8 mouse cellular contexts compared by ENCODE assay signal in the genomic region with DNA sequence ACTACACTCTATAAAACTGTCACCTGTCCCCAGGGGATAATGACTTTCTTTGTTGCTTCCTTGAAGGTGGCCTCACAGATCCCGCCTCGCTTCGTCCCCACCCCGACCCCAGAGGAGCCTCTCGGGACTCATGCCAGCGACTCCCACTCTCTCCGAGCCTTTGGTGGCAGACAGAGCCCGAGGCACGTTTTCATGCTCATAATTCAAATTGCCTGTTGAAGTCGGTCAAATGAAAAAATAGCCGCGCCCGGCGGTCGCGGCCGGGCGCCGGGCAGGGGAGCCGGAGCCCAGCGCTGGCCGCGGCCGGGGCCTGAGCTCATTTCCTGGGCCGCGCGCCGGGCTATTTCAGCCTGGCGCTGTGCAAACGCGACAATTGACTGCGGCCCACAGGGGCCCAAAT. TPM values are rescaled to one million over a fixed set of nuclear protein-coding genes. Genes with fewer than 3 reads are reported as not detected.
A peak's percentile ranks its signal among the peaks of the same experiment; 100 is the strongest.
DNase-seq lines count a peak whose midpoint lies in the region; ATAC-seq and TF ChIP-seq lines count a peak whose summit lies in the region.

No protein-coding gene starts in this region.

- peaks cover 21% of the 10 kb centered on the region for H3K27me3 ChIP-seq in heart, embryonic 10.5 days (ENCODE audit: insufficient read depth, poor library complexity, severe bottlenecking)
- peaks cover 11% of the 10 kb centered on the region; the same call in 1 of the 2 replicates for H3K27me3 ChIP-seq in embryonic facial prominence, embryonic 11.5 days (ENCODE audit: control insufficient read depth, insufficient read depth, low read length)
- H3K27me3 ChIP-seq in hindbrain, embryonic 13.5 days = peaks cover 43% of the 10 kb centered on the region
- H3K27me3 ChIP-seq in liver, postnatal 0 days (ENCODE audit: insufficient read depth, low read length) = peaks cover 31% of the 10 kb centered on the region
- 0 out of 2 replicates have a peak, but pooled peaks cover 4% of the 10 kb centered on the region for H3K27me3 ChIP-seq in stomach, embryonic 16.5 days (ENCODE audit: control insufficient read depth, insufficient read depth, low read length)

- no peak for ATAC-seq in embryonic facial prominence, embryonic 11.5 days (replicated peaks; ENCODE audit: insufficient number of reproducible peaks, low FRiP score, low TSS enrichment, low read depth)
- no peak; the same call in 1 of the 2 replicates for ATAC-seq in hindbrain, embryonic 13.5 days (ENCODE audit: low FRiP score)
- ATAC-seq in liver, postnatal 0 days = no peak
- no peak for ATAC-seq in stomach, embryonic 16.5 days (ENCODE audit: insufficient read depth, low FRiP score)

- under 1% methylated on average over 32 of the region's 32 CpGs for WGBS in heart, embryonic 10.5 days
- under 1% methylated on average over 32 of the region's 32 CpGs for WGBS in embryonic facial prominence, embryonic 11.5 days
- WGBS in hindbrain, embryonic 13.5 days = under 1% methylated on average over 32 of the region's 32 CpGs
- 2% methylated on average over 32 of the region's 32 CpGs for WGBS in liver, postnatal 0 days (ENCODE audit: insufficient replicate concordance)
- WGBS in stomach, embryonic 16.5 days = under 1% methylated on average over 32 of the region's 32 CpGs

- peaks cover 39% of the 10 kb centered on the region for H3K4me1 ChIP-seq in heart, embryonic 10.5 days
- H3K4me1 ChIP-seq in embryonic facial prominence, embryonic 11.5 days (ENCODE audit: control insufficient read depth, insufficient read depth, low read length) = peaks cover 3% of the 10 kb centered on the region
- H3K4me1 ChIP-seq in hindbrain, embryonic 13.5 days (replicated peaks) = peaks cover 21% of the 10 kb centered on the region
- H3K4me1 ChIP-seq in liver, postnatal 0 days (ENCODE audit: insufficient read depth) = peaks cover 5% of the 10 kb centered on the region; the same call in 1 of the 2 replicates
- H3K4me1 ChIP-seq in stomach, embryonic 16.5 days (ENCODE audit: control insufficient read depth, insufficient read depth, low read length) = peaks cover 4% of the 10 kb centered on the region

- no peak for DNase-seq in heart, embryonic 10.5 days (ENCODE audit: low spot score)
- DNase-seq in heart, adult 8-10 months (ENCODE audit: low spot score) = no peak
- DNase-seq in embryonic facial prominence, embryonic 11.5 days (ENCODE audit: low spot score) = peak; percentile 54
- DNase-seq in liver, postnatal 0 days = no peak
- DNase-seq in right cerebral cortex, postnatal 14 days = no peak
- no peak for DNase-seq in thymus, postnatal 0 days (ENCODE audit: low spot score)

- TF ChIP-seq CTCF in liver, postnatal 0 days (IDR thresholded peaks at IDR 0.05; ENCODE audit: low read depth) = no peak

- H3K9me3 ChIP-seq in heart, embryonic 10.5 days = no peaks in the 10 kb centered on the region
- H3K9me3 ChIP-seq in embryonic facial prominence, embryonic 11.5 days (replicated peaks; ENCODE audit: control insufficient read depth, low read length) = no peaks in the 10 kb centered on the region
- H3K9me3 ChIP-seq in hindbrain, embryonic 13.5 days = no peaks in the 10 kb centered on the region
- H3K9me3 ChIP-seq in liver, postnatal 0 days (ENCODE audit: low read length) = no peaks in the 10 kb centered on the region
- no peaks in the 10 kb centered on the region for H3K9me3 ChIP-seq in stomach, embryonic 16.5 days (replicated peaks; ENCODE audit: control insufficient read depth, low read length)

- H3K27ac ChIP-seq in heart, embryonic 10.5 days = peak overlapping the region; percentile 87
- no peak overlapping the region for H3K27ac ChIP-seq in embryonic facial prominence, embryonic 11.5 days (replicated peaks; ENCODE audit: low read depth, low read length)
- 0 out of 2 replicates have a peak overlapping the region, but pooled peaks have one; percentile 30 for H3K27ac ChIP-seq in hindbrain, embryonic 13.5 days
- H3K27ac ChIP-seq in liver, postnatal 0 days (ENCODE audit: low read depth) = no peak overlapping the region
- no peak overlapping the region for H3K27ac ChIP-seq in stomach, embryonic 16.5 days (ENCODE audit: low read length)

- H3K36me3 ChIP-seq in heart, embryonic 10.5 days = no peaks in the 10 kb centered on the region
- no peaks in the 10 kb centered on the region for H3K36me3 ChIP-seq in embryonic facial prominence, embryonic 11.5 days (replicated peaks; ENCODE audit: control insufficient read depth, insufficient read depth, low read depth, low read length)
- H3K36me3 ChIP-seq in hindbrain, embryonic 13.5 days = no peaks in the 10 kb centered on the region
- no peaks in the 10 kb centered on the region for H3K36me3 ChIP-seq in liver, postnatal 0 days (replicated peaks; ENCODE audit: insufficient read depth, low read length)
- no peaks in the 10 kb centered on the region for H3K36me3 ChIP-seq in stomach, embryonic 16.5 days (ENCODE audit: control insufficient read depth, insufficient read depth, low read length)

- peak overlapping the region; percentile 57 for H3K9ac ChIP-seq in embryonic facial prominence, embryonic 11.5 days (replicated peaks; ENCODE audit: low read length)
- H3K9ac ChIP-seq in hindbrain, embryonic 13.5 days = peak overlapping the region; percentile 69
- H3K9ac ChIP-seq in liver, postnatal 0 days (replicated peaks) = peak overlapping the region; percentile 42; the same call in 1 of the 2 replicates
- H3K9ac ChIP-seq in stomach, embryonic 16.5 days (ENCODE audit: low read length) = peak overlapping the region; percentile 76

- H3K4me3 ChIP-seq in heart, embryonic 10.5 days = peak overlapping the region; percentile 59
- peak overlapping the region; percentile 37 for H3K4me3 ChIP-seq in embryonic facial prominence, embryonic 11.5 days (ENCODE audit: low read depth, low read length)
- H3K4me3 ChIP-seq in hindbrain, embryonic 13.5 days = peak overlapping the region; percentile 40
- peak overlapping the region; percentile 41 for H3K4me3 ChIP-seq in liver, postnatal 0 days (ENCODE audit: low read depth, low read length)
- peak overlapping the region; percentile 46 for H3K4me3 ChIP-seq in stomach, embryonic 16.5 days (replicated peaks; ENCODE audit: low read length)

- TF ChIP-seq EP300 in liver, postnatal 0 days (IDR thresholded peaks at IDR 0.05; ENCODE audit: low read depth) = no peak

- H3K4me2 ChIP-seq in embryonic facial prominence, embryonic 11.5 days (ENCODE audit: low read depth, low read length) = peak overlapping the region; percentile 86
- H3K4me2 ChIP-seq in hindbrain, embryonic 13.5 days = peak overlapping the region; percentile 75
- H3K4me2 ChIP-seq in liver, postnatal 0 days (ENCODE audit: low read depth, low read length) = peak overlapping the region; percentile 64
- H3K4me2 ChIP-seq in stomach, embryonic 16.5 days (ENCODE audit: low read depth, low read length) = peak overlapping the region; percentile 81

RNA-seq across cellular contexts. Expression of gene Sost, which starts 29.7 kb away (rescaled TPM):
- polyA plus RNA-seq in heart, embryonic 10.5 days (2016; fragmentation: Nextera tagmentation; extraction: Ambion mirVana) = 0.36 and 0.96 TPM in 2 replicates
- total RNA-seq in heart, adult 8-10 months (2022) = 1 to 10 TPM in 3 of 4 experiments, under 1 TPM in 1; 0.65 to 1.9 (median 1.2) TPM
- polyA plus RNA-seq in embryonic facial prominence, embryonic 11.5 days (2014; fragmentation: Nextera tagmentation; extraction: Ambion mirVana) = not detected in 2 replicates
- polyA plus RNA-seq in hindbrain, embryonic 13.5 days (2015; fragmentation: Nextera tagmentation; extraction: Ambion mirVana) = 0.42 TPM in 1 of 2 replicates, not detected in the other
- polyA plus RNA-seq in liver, postnatal 0 days (2015; fragmentation: Nextera tagmentation; extraction: Ambion mirVana) = not detected in 2 replicates
- polyA plus RNA-seq in stomach, embryonic 16.5 days (2015; fragmentation: Nextera tagmentation; extraction: Ambion mirVana) = not detected in 2 replicates
- 0.08 and 0.66 TPM in 2 replicates for polyA plus RNA-seq in thymus, postnatal 0 days (2015; fragmentation: Nextera tagmentation; extraction: Ambion mirVana)

RNA-seq across cellular contexts. Expression of gene Meox1, which starts 42.9 kb away (rescaled TPM):
- 5.7 and 8.2 TPM in 2 replicates for polyA plus RNA-seq in heart, embryonic 10.5 days (2016; fragmentation: Nextera tagmentation; extraction: Ambion mirVana)
- total RNA-seq in heart, adult 8-10 months (2022) = 1 to 10 TPM; 3.7 to 6.6 (median 6.3) TPM
- 4.9 and 6.0 TPM in 2 replicates for polyA plus RNA-seq in embryonic facial prominence, embryonic 11.5 days (2014; fragmentation: Nextera tagmentation; extraction: Ambion mirVana)
- 0.43 and 0.56 TPM in 2 replicates for polyA plus RNA-seq in hindbrain, embryonic 13.5 days (2015; fragmentation: Nextera tagmentation; extraction: Ambion mirVana)
- polyA plus RNA-seq in liver, postnatal 0 days (2015; fragmentation: Nextera tagmentation; extraction: Ambion mirVana) = 0.05 and 0.11 TPM in 2 replicates
- polyA plus RNA-seq in stomach, embryonic 16.5 days (2015; fragmentation: Nextera tagmentation; extraction: Ambion mirVana) = 5.2 and 6.0 TPM in 2 replicates
- 2.8 and 3.6 TPM in 2 replicates for polyA plus RNA-seq in thymus, postnatal 0 days (2015; fragmentation: Nextera tagmentation; extraction: Ambion mirVana)

RNA-seq across cellular contexts. Expression of gene Cfap97d1, which starts 47.0 kb away (rescaled TPM):
- polyA plus RNA-seq in heart, embryonic 10.5 days (2016; fragmentation: Nextera tagmentation; extraction: Ambion mirVana) = not detected in 2 replicates
- not detected for total RNA-seq in heart, adult 8-10 months (2022)
- polyA plus RNA-seq in embryonic facial prominence, embryonic 11.5 days (2014; fragmentation: Nextera tagmentation; extraction: Ambion mirVana) = not detected in 2 replicates
- polyA plus RNA-seq in hindbrain, embryonic 13.5 days (2015; fragmentation: Nextera tagmentation; extraction: Ambion mirVana) = not detected in 2 replicates
- 0.19 TPM in 1 of 2 replicates, not detected in the other for polyA plus RNA-seq in liver, postnatal 0 days (2015; fragmentation: Nextera tagmentation; extraction: Ambion mirVana)
- polyA plus RNA-seq in stomach, embryonic 16.5 days (2015; fragmentation: Nextera tagmentation; extraction: Ambion mirVana) = not detected in 2 replicates
- not detected in 2 replicates for polyA plus RNA-seq in thymus, postnatal 0 days (2015; fragmentation: Nextera tagmentation; extraction: Ambion mirVana)

RNA-seq across cellular contexts. Expression of gene Dusp3, which starts 49.7 kb away (rescaled TPM):
- 32.3 and 47.3 TPM in 2 replicates for polyA plus RNA-seq in heart, embryonic 10.5 days (2016; fragmentation: Nextera tagmentation; extraction: Ambion mirVana)
- 100 to 1,000 TPM; 107 to 186 (median 147) TPM for total RNA-seq in heart, adult 8-10 months (2022)
- 11.3 and 12.2 TPM in 2 replicates for polyA plus RNA-seq in embryonic facial prominence, embryonic 11.5 days (2014; fragmentation: Nextera tagmentation; extraction: Ambion mirVana)
- polyA plus RNA-seq in hindbrain, embryonic 13.5 days (2015; fragmentation: Nextera tagmentation; extraction: Ambion mirVana) = 15.4 and 16.0 TPM in 2 replicates
- 18.4 and 22.7 TPM in 2 replicates for polyA plus RNA-seq in liver, postnatal 0 days (2015; fragmentation: Nextera tagmentation; extraction: Ambion mirVana)
- polyA plus RNA-seq in stomach, embryonic 16.5 days (2015; fragmentation: Nextera tagmentation; extraction: Ambion mirVana) = 26.1 and 26.3 TPM in 2 replicates
- 5.6 and 5.8 TPM in 2 replicates for polyA plus RNA-seq in thymus, postnatal 0 days (2015; fragmentation: Nextera tagmentation; extraction: Ambion mirVana)

Comparison
In these comparisons a context has a peak if more than half of its experiments do, and no peak if none do; other contexts are left out.
1. H3K27ac ChIP-seq: peak in heart, embryonic 10.5 days (single experiment) and hindbrain, embryonic 13.5 days (single experiment); none in embryonic facial prominence, embryonic 11.5 days (single experiment), liver, postnatal 0 days (single experiment) and stomach, embryonic 16.5 days (single experiment).
2. Peak in every context shown above with its lines, with median percentiles within 50 percentile points of each other: H3K4me3 ChIP-seq, H3K4me2 ChIP-seq and H3K9ac ChIP-seq.